Mouse (Mus musculus): ENCODE data around the gene Dmgdh.

The Dmgdh gene

GRCm38 (mm10) chr13:93772861-93773260 lies 98.6 kb downstream of the Dmgdh start:
- no peak for DNase-seq (ENCODE audit: low spot score)

- no peak for DNase-seq (ENCODE audit: low spot score)
These were observed 99.6 kb downstream of the Dmgdh start for GRCm38 (mm10) chr13:93773704-93774315.

DNA sequence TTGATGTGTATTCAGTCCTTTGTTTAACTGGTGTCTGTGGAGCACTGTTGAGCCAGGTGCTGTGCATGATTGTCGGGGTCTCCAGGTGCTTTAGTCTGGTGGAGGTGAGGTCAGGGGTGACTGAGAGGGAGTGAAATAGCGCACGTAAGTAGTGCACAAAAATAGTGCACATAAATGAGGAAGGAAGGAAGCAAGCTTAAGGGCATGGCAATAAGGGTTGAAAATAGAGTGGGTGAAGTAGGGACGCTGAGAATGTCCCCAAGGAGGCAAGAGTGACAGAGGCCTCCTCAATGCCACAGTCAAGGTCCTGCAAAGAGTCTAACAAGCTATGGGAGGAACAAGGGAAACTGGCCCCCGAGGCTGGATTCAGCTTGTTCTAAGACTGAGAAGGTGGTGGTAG lies 108.6 kb downstream of the Dmgdh start:
- DNase-seq (ENCODE audit: low spot score), result no peak

DNA sequence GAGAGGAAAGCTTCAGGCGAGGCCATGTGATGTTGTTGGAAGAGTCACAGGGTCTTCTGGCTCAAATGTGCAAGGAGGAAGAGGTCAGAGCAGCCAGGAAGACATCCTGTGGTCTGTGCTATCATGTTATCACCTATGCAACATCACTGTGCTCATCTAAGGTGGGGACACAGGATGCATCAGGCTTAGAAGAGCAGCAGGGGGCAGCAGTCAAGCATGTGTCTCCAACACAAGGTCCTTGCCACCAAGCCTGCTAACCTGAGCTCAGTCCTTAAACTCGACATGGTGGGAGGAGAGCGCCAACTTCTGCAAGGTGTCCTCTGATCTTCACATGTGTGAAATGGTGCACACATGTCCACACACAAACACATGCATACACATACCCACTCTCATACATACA lies 111.1 kb downstream of the Dmgdh start:
- DNase-seq (ENCODE audit: low spot score), result no peak

GRCm38 (mm10) chr13:93786051-93786450 lies 111.8 kb downstream of the Dmgdh start:
- no peak for DNase-seq (ENCODE audit: low spot score)

GRCm38 (mm10) chr13:93787647-93788046 lies 113.4 kb downstream of the Dmgdh start:
- no peak for DNase-seq (ENCODE audit: low spot score)

- DNase-seq (ENCODE audit: low spot score), result peak; percentile 67
These were observed 118.9 kb downstream of the Dmgdh start for GRCm38 (mm10) chr13:93792945-93793642.

GRCm38 (mm10) chr13:93793643-93794182 lies 119.5 kb downstream of the Dmgdh start:
- no peak for DNase-seq (ENCODE audit: low spot score)

DNA sequence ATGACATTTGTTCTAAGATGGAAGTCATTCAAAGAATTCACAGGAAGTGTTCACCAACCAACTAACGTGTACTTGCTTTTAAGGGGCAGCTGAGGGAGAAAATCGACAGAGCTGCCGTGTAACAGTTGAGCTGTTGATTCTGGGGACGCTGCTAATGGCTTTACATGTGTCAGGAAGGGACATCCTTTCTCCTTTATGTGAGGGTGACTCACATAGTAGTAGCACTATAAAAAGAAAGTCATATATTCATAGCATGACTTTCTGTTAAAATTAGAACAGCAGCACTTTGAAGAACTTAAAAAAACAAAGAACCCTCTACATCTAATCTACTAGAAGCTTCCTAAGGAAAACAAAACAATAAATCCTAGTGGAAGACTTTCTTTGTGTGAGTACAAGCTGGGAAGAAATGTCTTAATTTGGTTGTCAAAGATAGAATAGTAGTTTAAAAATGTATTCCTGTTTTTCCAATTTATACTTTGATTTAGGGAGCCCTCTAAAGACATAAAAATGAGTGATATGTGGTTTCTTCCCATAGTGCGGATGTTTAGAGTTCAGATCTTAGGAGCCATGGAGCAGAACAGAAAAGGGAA lies 122.9 kb downstream of the Dmgdh start:
- no peak for DNase-seq (ENCODE audit: low spot score)

All from yolk sac, embryonic 10.5 days (tissue).